In genomic region chr4:116821694-116822016, GRCm38 (mm10) we compare ENCODE assay signal across 8 mouse cellular contexts. TPM values are rescaled to one million over a fixed set of nuclear protein-coding genes. Genes with fewer than 3 reads are reported as not detected.
DNase-seq lines count a peak whose midpoint lies in the region; ATAC-seq lines count a peak whose summit lies in the region.

TSS of gene Hpdl (minus strand) at chr4:116821707.

- peak within 1 kb of the TSS; percentile 43 for H3K4me3 ChIP-seq in kidney, embryonic 14.5 days (ENCODE audit: low read length)
- H3K4me3 ChIP-seq in hindbrain, embryonic 12.5 days: peak within 1 kb of the TSS; percentile 40
- peak within 1 kb of the TSS; percentile 48 for H3K4me3 ChIP-seq in midbrain, embryonic 12.5 days

- no peaks in the 10 kb centered on the region for H3K9me3 ChIP-seq in kidney, embryonic 14.5 days (ENCODE audit: control insufficient read depth, low read length)
- H3K9me3 ChIP-seq in hindbrain, embryonic 12.5 days (replicated peaks): no peaks in the 10 kb centered on the region
- no peaks in the 10 kb centered on the region for H3K9me3 ChIP-seq in midbrain, embryonic 12.5 days

- peak within 1 kb of the TSS; percentile 55 for H3K9ac ChIP-seq in kidney, embryonic 14.5 days (ENCODE audit: low read depth, low read length)
- H3K9ac ChIP-seq in hindbrain, embryonic 12.5 days: peak within 1 kb of the TSS; percentile 53
- H3K9ac ChIP-seq in midbrain, embryonic 12.5 days (replicated peaks): peak within 1 kb of the TSS; percentile 58

- no peak for DNase-seq in kidney, postnatal 14 days
- DNase-seq in urinary bladder, postnatal 10 days (ENCODE audit: low spot score): no peak
- DNase-seq in T-cell, adult 2 months (ENCODE audit: low spot score): no peak
- no peak for DNase-seq in spleen, postnatal 4 days (ENCODE audit: low spot score in 2 of 2)

- no peak within 1 kb of the TSS for H3K27ac ChIP-seq in kidney, embryonic 14.5 days (ENCODE audit: low read depth, low read length)
- no peak within 1 kb of the TSS for H3K27ac ChIP-seq in hindbrain, embryonic 12.5 days
- no peak within 1 kb of the TSS for H3K27ac ChIP-seq in midbrain, embryonic 12.5 days (replicated peaks)

- H3K4me2 ChIP-seq in kidney, embryonic 14.5 days (replicated peaks; ENCODE audit: low read depth, low read length): peak within 1 kb of the TSS; percentile 91
- peak within 1 kb of the TSS; percentile 92 for H3K4me2 ChIP-seq in hindbrain, embryonic 12.5 days (replicated peaks)
- peak within 1 kb of the TSS; percentile 87 for H3K4me2 ChIP-seq in midbrain, embryonic 12.5 days (replicated peaks)

- H3K27me3 ChIP-seq in kidney, embryonic 14.5 days (ENCODE audit: control insufficient read depth, insufficient read depth, low read length): peaks cover 10% of the 10 kb centered on the region; the same call in 1 of the 2 replicates
- peaks cover 25% of the 10 kb centered on the region for H3K27me3 ChIP-seq in hindbrain, embryonic 12.5 days
- H3K27me3 ChIP-seq in midbrain, embryonic 12.5 days: peaks cover 38% of the 10 kb centered on the region

- ATAC-seq in kidney, embryonic 14.5 days (ENCODE audit: low FRiP score, low TSS enrichment): no peak
- ATAC-seq in activated CD4-positive, CD25-positive, alpha-beta regulatory T cell, adult 4 months: peak; percentile 15
- no peak for ATAC-seq in hindbrain, embryonic 12.5 days (ENCODE audit: low FRiP score)
- ATAC-seq in midbrain, embryonic 12.5 days (ENCODE audit: low FRiP score, low read depth): no peak

- peaks cover 1% of the 10 kb centered on the region for H3K36me3 ChIP-seq in kidney, embryonic 14.5 days (ENCODE audit: control insufficient read depth, insufficient read depth, low read length)
- peaks cover 18% of the 10 kb centered on the region for H3K36me3 ChIP-seq in hindbrain, embryonic 12.5 days
- H3K36me3 ChIP-seq in midbrain, embryonic 12.5 days: peaks cover 15% of the 10 kb centered on the region; the same call in 1 of the 2 replicates

- WGBS in kidney, embryonic 14.5 days: 12% methylated on average over 9 of the region's 9 CpGs
- WGBS in hindbrain, embryonic 12.5 days: 12% methylated on average over 9 of the region's 9 CpGs
- 12% methylated on average over 9 of the region's 9 CpGs for WGBS in midbrain, embryonic 12.5 days

- H3K4me1 ChIP-seq in kidney, embryonic 14.5 days (ENCODE audit: control insufficient read depth, insufficient read depth, low read length): peaks cover 17% of the 10 kb centered on the region; the same call in 1 of the 2 replicates
- H3K4me1 ChIP-seq in hindbrain, embryonic 12.5 days: peaks cover 24% of the 10 kb centered on the region
- peaks cover 25% of the 10 kb centered on the region for H3K4me1 ChIP-seq in midbrain, embryonic 12.5 days

RNA-seq across cellular contexts. Expression of gene Hpdl, which starts in this region (rescaled TPM):
- polyA plus RNA-seq in kidney, embryonic 14.5 days (2014; fragmentation: Nextera tagmentation; extraction: Ambion mirVana): 1.1 and 1.4 TPM in 2 replicates
- polyA plus RNA-seq in activated CD4-positive, CD25-positive, alpha-beta regulatory T cell, adult 4 months (2017; shearing (Covaris generic)): under 1 TPM; 0.70 to 0.85 TPM
- polyA plus RNA-seq in hindbrain, embryonic 12.5 days (2016; fragmentation: Nextera tagmentation; extraction: Ambion mirVana): 1.5 and 1.7 TPM in 2 replicates
- 0.45 and 0.79 TPM in 2 replicates for polyA plus RNA-seq in midbrain, embryonic 12.5 days (2016; fragmentation: Nextera tagmentation; extraction: Ambion mirVana)

Comparison
In these comparisons a context has a peak if more than half of its experiments do, and no peak if none do; other contexts are left out.
1. Peak in ATAC-seq in activated CD4-positive, CD25-positive, alpha-beta regulatory T cell, adult 4 months; RNA of the gene not detected or under 1 TPM.